Mouse (Mus musculus): ENCODE results near the gene Sertad1.

DNA sequence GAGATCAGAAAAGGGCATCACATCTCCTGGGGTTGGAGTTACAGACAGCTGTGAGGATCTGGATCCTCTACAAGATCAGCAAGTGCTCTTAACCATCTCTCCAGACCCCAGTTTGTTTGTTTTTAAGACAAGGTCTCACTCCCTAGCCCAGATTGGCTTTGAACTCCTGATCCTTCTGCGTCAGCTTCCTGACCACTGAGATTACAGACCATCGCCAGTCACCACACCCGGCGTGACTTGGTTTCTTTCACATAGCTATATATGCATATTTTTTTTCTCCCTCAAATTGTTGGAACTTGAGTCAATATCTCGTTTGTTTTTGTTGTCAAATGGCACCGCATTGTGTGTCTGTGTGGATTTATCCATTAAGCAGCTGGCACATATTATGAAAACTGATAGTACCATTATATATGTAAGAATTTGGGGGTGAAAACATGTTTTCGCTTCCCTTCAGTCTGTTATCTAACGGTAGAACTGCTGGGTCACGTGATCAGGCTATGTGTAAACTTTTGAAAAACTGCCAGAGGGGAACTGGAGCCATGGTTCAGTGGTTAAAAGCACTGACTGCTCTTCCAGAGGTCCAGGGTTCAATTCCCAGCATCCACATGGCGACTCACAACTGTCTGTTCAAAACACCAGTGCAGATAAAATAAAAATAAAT is 32.1 kb upstream of the Sertad1 start:
- TF ChIP-seq TAL1 (conservative IDR thresholded peaks at IDR 0.05; ENCODE audit: low read depth, low read length) (no peak), CTCF (IDR thresholded peaks at IDR 0.05; ENCODE audit: low read depth, low read length) (no peak)

Measured in G1E (cell line).